Mouse (Mus musculus) skeletal muscle tissue, adult 2 months (tissue): ENCODE data around the gene Pde4c.

ENCODE experiments used
- DNase-seq: peaks from one replicate; pipeline ENCODE4 v3.0.0-alpha.2; 2012; ENCODE audit warnings: low read depth, low spot score

Pde4c gene

GRCm38 (mm10) chr8:70766571-70767440 lies 43.3 kb downstream of the Pde4c start:
- DNase-seq, result peak; percentile 79

DNA sequence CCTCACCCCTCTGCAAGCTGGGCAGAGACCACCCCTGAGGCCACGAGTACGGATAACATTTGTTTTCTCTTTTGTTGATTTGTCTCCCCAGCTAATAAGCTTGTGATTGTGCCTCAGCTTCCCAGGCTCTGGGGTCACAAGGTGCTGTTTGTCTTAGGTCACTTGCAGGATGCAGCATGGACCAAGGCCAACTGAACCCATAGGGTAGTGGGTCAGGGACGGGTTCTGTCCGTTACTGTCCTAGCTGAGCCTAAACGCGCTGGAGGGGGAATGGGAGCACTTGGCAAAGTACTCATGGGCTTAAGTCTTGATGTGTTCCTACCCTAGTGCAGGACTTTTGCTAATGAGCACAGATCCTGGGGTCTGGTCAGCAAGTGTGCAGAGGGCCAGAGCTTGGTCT lies 44.0 kb downstream of the Pde4c start:
- no peak for DNase-seq

DNA sequence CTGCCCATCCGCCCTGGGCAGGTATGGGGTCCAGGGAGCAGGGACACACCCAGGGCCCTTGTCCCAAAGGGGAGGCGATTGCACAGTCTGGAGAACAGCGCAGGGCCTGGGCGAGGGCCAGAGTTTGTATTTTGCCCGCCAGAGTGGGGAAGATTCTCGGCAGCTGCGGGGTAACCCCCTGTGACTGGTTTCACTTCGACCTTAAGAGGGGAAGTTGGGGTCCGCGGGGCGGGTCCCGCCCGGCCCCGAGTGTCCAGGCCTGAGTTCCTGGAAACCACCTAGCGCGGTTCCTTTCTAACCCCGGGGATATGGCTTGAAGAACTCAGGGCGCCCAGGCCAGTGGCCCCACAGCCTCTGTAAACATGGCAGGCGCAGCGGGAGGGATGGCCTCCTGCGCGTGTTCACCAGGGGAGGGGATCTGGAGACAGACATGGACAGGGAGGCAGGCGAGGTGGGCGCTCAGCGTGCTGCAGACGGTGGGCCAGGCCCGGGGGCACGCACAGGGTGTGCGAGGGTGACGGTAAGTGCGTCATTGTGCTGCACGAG lies 44.8 kb downstream of the Pde4c start:
- no peak for DNase-seq

GRCm38 (mm10) chr8:70768956-70769355 lies 45.4 kb downstream of the Pde4c start:
- DNase-seq, result no peak

DNA sequence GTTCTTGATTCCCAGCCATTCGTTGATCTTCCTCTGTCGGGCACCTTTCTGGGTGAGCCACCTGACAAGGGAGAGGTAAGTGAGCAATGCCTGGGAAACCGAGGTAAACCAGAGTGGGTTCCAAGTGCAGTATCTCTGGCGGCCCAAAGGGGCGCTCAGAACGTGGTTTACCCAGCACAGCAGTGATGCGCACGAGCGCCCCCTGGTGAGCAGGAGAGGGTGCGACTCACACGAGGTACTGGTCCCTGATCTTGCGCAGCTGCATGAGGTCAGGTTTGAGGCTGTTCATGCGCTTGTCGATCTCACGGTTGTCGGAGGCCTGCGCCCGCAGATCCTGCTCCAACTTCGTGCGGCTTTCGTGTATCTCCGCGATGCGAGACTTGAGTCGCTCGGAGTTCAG lies 45.8 kb downstream of the Pde4c start:
- DNase-seq, result peak; percentile 91

GRCm38 (mm10) chr8:70769858-70770257 lies 46.3 kb downstream of the Pde4c start:
- no peak for DNase-seq

DNA sequence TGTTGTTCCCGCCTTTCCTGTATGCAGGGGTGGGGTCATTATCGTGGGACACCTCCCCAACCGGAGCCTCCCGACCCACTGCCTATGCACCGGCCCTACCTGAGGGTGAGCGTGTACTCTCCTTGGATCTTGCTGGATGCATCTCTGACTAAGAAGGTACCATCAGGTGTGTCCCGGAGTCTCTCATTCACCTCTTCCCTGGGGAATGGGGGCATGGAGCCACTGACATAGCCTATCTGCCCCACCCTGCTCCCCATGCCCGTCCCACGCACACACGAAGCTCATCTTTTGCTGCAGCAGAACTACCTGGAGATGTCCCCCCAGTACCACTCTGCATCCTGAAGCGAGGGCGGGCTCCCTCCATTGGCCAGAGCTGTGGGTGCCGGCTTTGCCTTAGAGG lies 47.2 kb downstream of the Pde4c start:
- no peak for DNase-seq

- DNase-seq, result no peak
Measured at GRCm38 (mm10) chr8:70771217-70771616, 47.7 kb downstream of the Pde4c start.

DNA sequence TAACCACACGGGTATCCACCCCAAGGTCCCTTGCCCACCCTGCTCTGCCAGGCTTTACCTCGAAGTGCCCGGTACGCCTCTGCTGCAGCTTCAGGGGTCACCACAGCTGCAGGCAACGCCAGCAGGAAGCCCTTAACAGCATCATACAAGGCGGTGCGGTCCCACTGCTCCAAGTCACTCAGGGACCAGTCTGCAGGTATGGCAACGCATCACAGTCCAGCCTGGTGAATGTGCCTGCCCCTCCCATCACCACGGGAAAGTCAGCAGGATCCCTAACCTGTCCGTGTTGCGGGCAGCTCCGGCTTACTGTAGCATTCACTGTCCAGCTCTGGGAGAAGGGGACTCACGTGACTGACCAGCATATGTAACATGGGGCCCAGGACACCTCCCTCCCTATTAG lies 48.6 kb downstream of the Pde4c start:
- DNase-seq, result no peak

- no peak for DNase-seq
Measured at GRCm38 (mm10) chr8:70772890-70773289, 49.4 kb downstream of the Pde4c start.

- DNase-seq, result no peak
Measured at GRCm38 (mm10) chr8:70773410-70773809, 49.9 kb downstream of the Pde4c start.

- DNase-seq, result peak; percentile 94
Measured at GRCm38 (mm10) chr8:70773833-70774232, 50.3 kb downstream of the Pde4c start.

DNA sequence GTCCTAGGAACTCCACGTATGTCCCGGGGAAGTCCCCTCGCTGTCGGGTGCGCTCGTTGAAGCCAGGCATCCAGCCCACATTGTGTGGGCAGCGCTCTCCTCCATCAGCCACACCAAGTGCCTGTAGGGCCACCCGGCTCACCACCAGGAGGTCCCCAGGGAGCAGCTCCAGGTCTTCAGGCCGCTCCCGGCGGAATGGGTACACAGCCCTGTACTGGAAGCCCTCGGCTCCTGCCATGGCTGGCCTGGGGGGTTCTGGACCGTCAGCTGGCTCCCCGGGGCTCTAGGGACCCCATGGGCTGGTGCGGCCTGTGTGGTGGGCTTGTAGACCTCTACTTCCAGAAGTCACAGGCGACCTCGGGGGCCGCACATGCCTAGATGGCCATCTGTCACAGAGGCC lies 51.2 kb downstream of the Pde4c start:
- DNase-seq, result no peak

DNA sequence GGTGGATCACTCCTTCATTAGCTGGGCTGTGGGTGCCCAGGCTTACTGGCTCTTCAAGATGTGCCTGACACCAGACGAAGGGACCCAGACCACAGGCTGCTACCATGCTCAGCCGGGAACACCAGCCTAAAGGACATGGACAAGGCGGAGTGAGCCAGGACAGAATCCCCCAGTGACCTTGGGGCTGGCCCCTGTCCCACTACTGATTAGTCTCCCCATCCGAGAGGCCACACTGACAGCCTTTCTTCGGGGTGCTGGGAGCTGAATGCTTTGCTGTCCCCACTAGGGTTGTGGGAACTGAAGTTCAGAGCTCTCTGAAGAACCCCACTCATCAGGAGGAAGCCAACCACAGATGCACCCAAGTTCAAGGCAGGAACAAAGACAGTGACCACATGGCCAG lies 51.7 kb downstream of the Pde4c start:
- DNase-seq, result no peak

GRCm38 (mm10) chr8:70775851-70776495 lies 52.5 kb downstream of the Pde4c start:
- no peak for DNase-seq

GRCm38 (mm10) chr8:70776496-70777444 lies 53.2 kb downstream of the Pde4c start, which contains the start of gene Pik3r2:
Pik3r2 (minus strand) TSS chr8:70776713.
- peak; percentile 98 for DNase-seq

GRCm38 (mm10) chr8:70780093-70780492 lies 56.6 kb downstream of the Pde4c start:
- no peak for DNase-seq

GRCm38 (mm10) chr8:70786291-70787050 lies 63.0 kb downstream of the Pde4c start:
- no peak for DNase-seq

- DNase-seq, result no peak
Measured at GRCm38 (mm10) chr8:70787051-70787445, 63.5 kb downstream of the Pde4c start.

DNA sequence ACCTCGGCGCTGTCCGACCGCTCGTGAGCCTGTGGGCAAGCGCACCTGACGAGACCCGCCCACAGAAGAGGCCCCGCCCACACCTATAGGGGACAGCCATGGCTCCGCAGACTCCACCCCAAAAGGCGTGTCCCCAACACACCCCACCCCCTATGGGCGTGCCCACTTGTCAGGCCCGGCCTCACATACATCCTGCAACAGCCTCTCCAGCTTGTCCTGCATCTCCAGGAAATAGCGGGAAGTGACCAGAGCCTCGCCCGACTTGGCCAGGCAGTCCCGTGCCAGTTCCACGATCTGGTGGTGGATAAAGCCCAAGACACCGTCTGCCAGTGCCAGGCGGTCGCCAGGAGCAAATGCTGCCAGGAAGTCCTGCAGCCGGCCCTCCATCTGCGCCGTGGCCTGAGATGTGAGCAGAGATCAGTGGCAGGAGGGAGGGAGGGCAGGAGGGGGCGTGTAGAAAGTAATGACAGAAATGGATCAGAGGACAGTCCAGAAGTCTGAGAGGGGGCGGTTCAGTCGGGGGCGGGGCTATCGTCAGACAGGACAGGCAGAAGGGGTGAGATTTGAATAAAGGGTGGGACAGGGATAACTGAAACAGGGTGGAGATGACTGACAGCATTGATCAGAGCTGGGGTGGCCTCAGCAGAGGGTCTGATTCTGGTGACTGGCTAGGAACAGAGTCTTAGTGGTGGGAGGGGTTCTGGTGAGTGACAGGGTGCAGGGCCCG lies 64.6 kb downstream of the Pde4c start:
- DNase-seq, result no peak
